Mouse (Mus musculus) ovary, postnatal 14 days (tissue): ENCODE measurements around the gene Igfbp2.

Experiments
- DNase-seq: peaks from one replicate; pipeline ENCODE4 v3.0.0; 2022; ENCODE audit warnings: low spot score

Gene Igfbp2

GRCm38 (mm10) chr1:72815184-72815583, 9.1 kb upstream of the Igfbp2 start:
- no peak for DNase-seq

- no peak for DNase-seq
These were observed 8.7 kb upstream of the Igfbp2 start for GRCm38 (mm10) chr1:72815616-72816015.

GRCm38 (mm10) chr1:72819995-72820394, 4.3 kb upstream of the Igfbp2 start:
- no peak for DNase-seq

- DNase-seq: no peak
These were observed 1.4 kb upstream of the Igfbp2 start for GRCm38 (mm10) chr1:72822893-72823292.

GRCm38 (mm10) chr1:72824707-72825101, 401 bp downstream of the Igfbp2 start:
- no peak for DNase-seq

GRCm38 (mm10) chr1:72825286-72825685, 983 bp downstream of the Igfbp2 start:
- DNase-seq: no peak

- no peak for DNase-seq
These were observed 1.6 kb downstream of the Igfbp2 start for GRCm38 (mm10) chr1:72825921-72826320.

- no peak for DNase-seq
These were observed 2.1 kb downstream of the Igfbp2 start for GRCm38 (mm10) chr1:72826446-72826845.

- DNase-seq: no peak
These were observed 2.6 kb downstream of the Igfbp2 start for GRCm38 (mm10) chr1:72826931-72827330.

- DNase-seq: no peak
These were observed 3.4 kb downstream of the Igfbp2 start for GRCm38 (mm10) chr1:72827411-72828315.

- no peak for DNase-seq
These were observed 4.5 kb downstream of the Igfbp2 start for GRCm38 (mm10) chr1:72828843-72829242.

GRCm38 (mm10) chr1:72830485-72830884, 6.2 kb downstream of the Igfbp2 start:
- no peak for DNase-seq

- no peak for DNase-seq
These were observed 8.4 kb downstream of the Igfbp2 start for GRCm38 (mm10) chr1:72832715-72833153.

- no peak for DNase-seq
These were observed 9.3 kb downstream of the Igfbp2 start for GRCm38 (mm10) chr1:72833563-72833962.

GRCm38 (mm10) chr1:72839356-72839755, 15.1 kb downstream of the Igfbp2 start:
- DNase-seq: no peak

- DNase-seq: no peak
These were observed 15.5 kb downstream of the Igfbp2 start for GRCm38 (mm10) chr1:72839791-72840190.

GRCm38 (mm10) chr1:72842666-72843459, 18.6 kb downstream of the Igfbp2 start:
- no peak for DNase-seq

GRCm38 (mm10) chr1:72844675-72845074, 20.4 kb downstream of the Igfbp2 start:
- no peak for DNase-seq

- no peak for DNase-seq
These were observed 23.6 kb downstream of the Igfbp2 start for GRCm38 (mm10) chr1:72847849-72848380.

GRCm38 (mm10) chr1:72849037-72849436, 24.7 kb downstream of the Igfbp2 start:
- no peak for DNase-seq

GRCm38 (mm10) chr1:72853759-72854158, 29.5 kb downstream of the Igfbp2 start:
- DNase-seq: no peak

GRCm38 (mm10) chr1:72854337-72855237, 30.3 kb downstream of the Igfbp2 start:
- DNase-seq: peak; percentile 60
